Mouse (Mus musculus): ENCODE data around the gene Gbp10. TPM values are rescaled to one million over a fixed set of nuclear protein-coding genes. Genes with fewer than 3 reads are reported as not detected.
"Not testable (repeated sequence)": the region's sequence is repeated elsewhere in the genome, so short reads cannot be mapped to it uniquely, and the experiment has no call there.

Gbp10 gene
- polyA plus RNA-seq, 1 experiment from 2014 or later = 0.15 TPM

DNA sequence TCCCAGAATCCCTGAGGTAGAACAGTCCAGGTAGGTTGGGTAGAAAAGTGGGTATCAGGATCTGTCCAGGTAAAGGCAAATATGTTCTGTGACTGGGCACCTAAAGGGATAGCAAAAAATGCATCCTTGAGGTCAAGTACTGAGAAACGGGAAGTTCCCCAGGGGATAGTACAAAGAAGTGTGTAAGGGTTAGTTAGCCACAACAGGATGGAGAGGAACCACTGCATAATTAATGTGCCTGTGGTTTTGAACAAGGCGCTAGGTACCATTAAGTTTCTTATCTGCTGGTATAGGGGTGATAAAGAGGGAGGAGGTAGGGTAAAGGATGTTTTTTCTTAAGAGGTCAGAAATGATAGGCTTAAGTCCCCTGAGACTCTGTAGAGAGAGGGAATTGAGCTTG lies 46.8 kb downstream of the Gbp10 start:
- not testable (repeated sequence) for H3K9ac ChIP-seq; H3K4me1 ChIP-seq (replicated peaks); H3K27ac ChIP-seq; ATAC-seq (replicated peaks; ENCODE audit: insufficient number of reproducible peaks, insufficient read depth, low FRiP score, low read depth); H3K4me3 ChIP-seq; H3K9me3 ChIP-seq (replicated peaks); H3K27me3 ChIP-seq; H3K36me3 ChIP-seq; H3K4me2 ChIP-seq
- WGBS = 65% methylated on average over 2 of the region's 2 CpGs

DNA sequence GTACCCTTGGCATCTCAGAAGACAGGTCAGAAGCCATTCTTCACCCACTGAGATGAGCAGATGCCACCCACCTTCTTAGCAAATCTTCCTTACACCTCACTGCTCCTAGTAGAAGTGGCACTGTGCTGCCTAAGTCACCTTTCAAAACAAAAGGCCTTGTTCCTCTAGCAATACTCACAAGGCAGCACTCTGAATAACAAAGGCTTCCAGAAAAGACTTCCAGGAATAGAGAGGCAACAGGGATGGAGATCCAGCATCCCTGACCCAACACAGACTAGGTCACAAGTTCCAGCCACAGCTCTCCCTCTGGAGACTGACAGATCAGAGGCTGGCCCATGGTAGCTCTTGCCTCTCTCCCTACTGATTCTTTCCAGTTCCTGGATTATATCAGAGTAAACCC lies 57.9 kb downstream of the Gbp10 start:
- Histone ChIP-seq H3K4me3 (no peak overlapping the region), H3K36me3 (no peaks in the 10 kb centered on the region), H3K4me2 (no peak overlapping the region), H3K27me3 (no peaks in the 10 kb centered on the region), H3K9me3 (replicated peaks) (no peaks in the 10 kb centered on the region), H3K27ac (no peak overlapping the region), H3K9ac (no peak overlapping the region), H3K4me1 (replicated peaks) (no peaks in the 10 kb centered on the region)
- ATAC-seq (replicated peaks; ENCODE audit: insufficient number of reproducible peaks, insufficient read depth, low FRiP score, low read depth) = no peak

Other genes with a start within 250 kb of the Gbp10 start
- 3.7 and 5.7 TPM in 2 replicates for gene Gbp9, start 100.0 kb downstream of the Gbp10 start, polyA plus RNA-seq (2015; fragmentation: Nextera tagmentation; extraction: Ambion mirVana)
- gene Gbp8, start 100.0 kb downstream of the Gbp10 start, polyA plus RNA-seq (2015; fragmentation: Nextera tagmentation; extraction: Ambion mirVana) = 1.2 and 5.3 TPM in 2 replicates
- gene Gbp4, start 99.9 kb downstream of the Gbp10 start, polyA plus RNA-seq (2015; fragmentation: Nextera tagmentation; extraction: Ambion mirVana) = 3.3 and 6.5 TPM in 2 replicates
- gene Gm43302, start 54.2 kb upstream of the Gbp10 start, polyA plus RNA-seq (2015; fragmentation: Nextera tagmentation; extraction: Ambion mirVana) = 0.10 TPM in 1 of 2 replicates, not detected in the other
- 1.7 and 3.4 TPM in 2 replicates for gene Gbp6, start 54.2 kb upstream of the Gbp10 start, polyA plus RNA-seq (2015; fragmentation: Nextera tagmentation; extraction: Ambion mirVana)
- gene Lrrc8b, start 176.2 kb upstream of the Gbp10 start, polyA plus RNA-seq (2015; fragmentation: Nextera tagmentation; extraction: Ambion mirVana) = 2.9 and 3.9 TPM in 2 replicates